Mouse (Mus musculus) CD4-positive, CD25-positive, alpha-beta regulatory T cell, adult 4 months (primary cell): Measurements from ENCODE around the gene Ube2s. TPM values are rescaled to one million over a fixed set of nuclear protein-coding genes. Genes with fewer than 3 reads are reported as not detected.
"Not testable (repeated sequence)": the region's sequence is repeated elsewhere in the genome, so short reads cannot be mapped to it uniquely, and the experiment has no call there.

Experiments used
- ATAC-seq: one replicate; pipeline ENCODE4 v1.8.0; 2017
- polyA plus RNA-seq, 2 experiments: library from polyadenylated mRNA; unstranded; fragments of 100-300 nt; shearing (Covaris generic); gene quantifications; one replicate each; pipeline ENCODE4 v1.2.1; 2017

The Ube2s gene
- polyA plus RNA-seq: 10 to 100 TPM; 25.0 to 25.3 TPM

- peak; percentile 90 for ATAC-seq
These were observed at the start of gene Ube2s for GRCm38 (mm10) chr7:4812303-4813104. Gene Ube2s, minus strand, starts transcription at chr7:4812590.

- not testable (repeated sequence) for ATAC-seq
These were observed 48.5 kb upstream of the Ube2s start for GRCm38 (mm10) chr7:4860926-4861325.

- no peak for ATAC-seq
These were observed 47.1 kb upstream of the Ube2s start for GRCm38 (mm10) chr7:4859418-4859978.

- no peak for ATAC-seq
These were observed 44.9 kb upstream of the Ube2s start for GRCm38 (mm10) chr7:4857321-4857720.

GRCm38 (mm10) chr7:4856508-4856907, 44.1 kb upstream of the Ube2s start:
- ATAC-seq: no peak

- no peak for ATAC-seq
These were observed 41.2 kb upstream of the Ube2s start for GRCm38 (mm10) chr7:4853613-4854012.

- ATAC-seq: no peak
These were observed 38.9 kb upstream of the Ube2s start for GRCm38 (mm10) chr7:4851315-4851688.

GRCm38 (mm10) chr7:4850621-4851314, 38.4 kb upstream of the Ube2s start:
- no peak for ATAC-seq

GRCm38 (mm10) chr7:4849372-4849771, 37.0 kb upstream of the Ube2s start:
- ATAC-seq: no peak

GRCm38 (mm10) chr7:4844917-4845309, 32.5 kb upstream of the Ube2s start:
- ATAC-seq: no peak

GRCm38 (mm10) chr7:4844245-4844916, 32.0 kb upstream of the Ube2s start, which contains the start of gene Shisa7:
Gene Shisa7, minus strand, starts transcription at chr7:4844696.
- no peak for ATAC-seq

- ATAC-seq: no peak
These were observed 31.3 kb upstream of the Ube2s start for GRCm38 (mm10) chr7:4843604-4844244.

- ATAC-seq: peak; percentile 74
These were observed 30.3 kb upstream of the Ube2s start for GRCm38 (mm10) chr7:4842634-4843131.

GRCm38 (mm10) chr7:4842077-4842476, 29.7 kb upstream of the Ube2s start:
- no peak for ATAC-seq

GRCm38 (mm10) chr7:4837639-4838038, 25.2 kb upstream of the Ube2s start:
- no peak for ATAC-seq

GRCm38 (mm10) chr7:4836351-4836792, 24.0 kb upstream of the Ube2s start:
- peak; percentile 95 for ATAC-seq

GRCm38 (mm10) chr7:4835631-4836327, 23.4 kb upstream of the Ube2s start:
- no peak for ATAC-seq

- no peak for ATAC-seq
These were observed 18.1 kb upstream of the Ube2s start for GRCm38 (mm10) chr7:4830476-4830875.

- ATAC-seq: no peak
These were observed 13.0 kb upstream of the Ube2s start for GRCm38 (mm10) chr7:4825365-4825764.

GRCm38 (mm10) chr7:4822162-4822907, 9.9 kb upstream of the Ube2s start:
- ATAC-seq: no peak

GRCm38 (mm10) chr7:4821690-4822089, 9.3 kb upstream of the Ube2s start:
- ATAC-seq: no peak
